Mouse (Mus musculus) intestine, embryonic 16.5 days (tissue): ENCODE results near the gene Safb. TPM values are rescaled to one million over a fixed set of nuclear protein-coding genes. Genes with fewer than 3 reads are reported as not detected.

Experiments used
- ATAC-seq: fragments of 200-750 bp; cut with Nextera tagmentation; 2 replicates; pipeline ENCODE4 v1.8.0; 2017; ENCODE audit warnings: moderate TSS enrichment, moderate library complexity
- H3K27ac ChIP-seq: fragments of 300-500 bp; sonication (generic); 2 replicates; pipeline ENCODE4 v1.5.1; 2014; ENCODE audit warnings: mild to moderate bottlenecking, low read length
- H3K27me3 ChIP-seq: fragments of 300-500 bp; sonication (generic); replicated peaks from 2 replicates; pipeline ENCODE4 v1.6.1; 2014; ENCODE audit warnings: low read length, control low read depth, mixed read lengths; ENCODE audit not compliant: control insufficient read depth, insufficient read depth
- H3K36me3 ChIP-seq: fragments of 300-500 bp; sonication (generic); 2 replicates; pipeline ENCODE4 v1.6.1; 2014; ENCODE audit warnings: low read length, control low read depth; ENCODE audit not compliant: control insufficient read depth, insufficient read depth
- H3K4me1 ChIP-seq: fragments of 300-500 bp; sonication (generic); 2 replicates; pipeline ENCODE4 v1.6.1; 2014; ENCODE audit warnings: low read length, control low read depth, mixed read lengths; ENCODE audit not compliant: control insufficient read depth, insufficient read depth
- H3K4me2 ChIP-seq: fragments of 300-500 bp; sonication (generic); 2 replicates; pipeline ENCODE4 v1.6.1; 2014; ENCODE audit warnings: low read depth, low read length, control low read depth
- H3K4me3 ChIP-seq: fragments of 300-500 bp; sonication (generic); 2 replicates; pipeline ENCODE4 v1.5.1; 2014; ENCODE audit warnings: mild to moderate bottlenecking, low read length
- H3K9ac ChIP-seq: fragments of 300-500 bp; sonication (generic); 2 replicates; pipeline ENCODE4 v1.6.1; 2014; ENCODE audit warnings: low read depth, low read length
- H3K9me3 ChIP-seq: fragments of 300-500 bp; sonication (generic); 2 replicates; pipeline ENCODE4 v1.6.1; 2016; ENCODE audit warnings: low read length, control low read depth; ENCODE audit not compliant: control insufficient read depth
- WGBS: fragments of 180-500 bp; shearing (Covaris S2); extraction: QIAGEN DNeasy Blood & Tissue Kit; methylation state at CpG from one replicate; pipeline ENCODE4 v1.1.7; 2014; 5-methylcytosine and 5-hydroxymethylcytosine counted together
- polyA plus RNA-seq: library from polyadenylated mRNA; unstranded; fragments of >200 nt; fragmentation: Nextera tagmentation; extraction: Ambion mirVana; gene quantifications from 2 replicates; pipeline ENCODE4 v1.2.1, GENCODE M21; 2015

Safb gene
- polyA plus RNA-seq, 1 experiment from 2014 or later = 76.2 TPM

GRCm38 (mm10) chr17:56558448-56558847 is 26.2 kb upstream of the Safb start:
- 26% methylated on average over 3 of the region's 3 CpGs for WGBS
- Histone ChIP-seq H3K36me3 (peaks cover 21% of the 10 kb centered on the region), H3K27ac (no peak overlapping the region), H3K4me3 (no peak overlapping the region), H3K4me2 (no peak overlapping the region), H3K4me1 (0 out of 2 replicates have a peak, but pooled peaks cover 3% of the 10 kb centered on the region), H3K27me3 (no peaks in the 10 kb centered on the region), H3K9me3 (no peaks in the 10 kb centered on the region), H3K9ac (no peak overlapping the region)
- 0 out of 2 replicates have a peak, but pooled peaks have one; percentile 19 for ATAC-seq

- WGBS = 72% methylated on average over 3 of the region's 3 CpGs
- H3K27ac ChIP-seq = no peak overlapping the region
- H3K4me1 ChIP-seq = 0 out of 2 replicates have a peak, but pooled peaks cover 3% of the 10 kb centered on the region
- no peak overlapping the region for H3K9ac ChIP-seq
- peaks cover 30% of the 10 kb centered on the region for H3K36me3 ChIP-seq
- ATAC-seq = no peak
- H3K4me2 ChIP-seq = no peak overlapping the region
- no peak overlapping the region for H3K4me3 ChIP-seq
- no peaks in the 10 kb centered on the region for H3K27me3 ChIP-seq
- no peaks in the 10 kb centered on the region for H3K9me3 ChIP-seq
Measured at GRCm38 (mm10) chr17:56559386-56559785, 25.2 kb upstream of the Safb start.

DNA sequence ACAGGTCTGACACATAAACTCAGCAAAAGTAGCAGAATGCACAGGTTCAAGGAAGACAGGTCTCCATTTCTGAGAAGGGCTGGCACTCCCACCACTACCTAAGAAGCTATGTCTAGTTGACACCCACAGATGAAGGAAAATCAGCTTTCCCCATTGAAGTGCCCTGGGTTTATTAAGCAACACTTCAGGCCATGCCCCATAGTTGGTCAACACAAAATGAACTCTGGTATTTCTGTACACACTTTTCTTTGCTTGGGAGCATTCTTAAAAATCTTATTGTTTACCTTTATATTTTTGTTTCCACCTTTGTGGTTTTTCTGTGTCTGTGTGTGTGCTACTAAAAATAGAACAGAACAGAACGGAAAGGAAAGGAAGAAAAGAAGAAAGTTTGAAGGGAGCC is 24.5 kb upstream of the Safb start:
- no peaks in the 10 kb centered on the region for H3K27me3 ChIP-seq
- 68% methylated on average over 1 of the region's 1 CpGs for WGBS
- no peaks in the 10 kb centered on the region for H3K4me1 ChIP-seq
- no peak overlapping the region for H3K27ac ChIP-seq
- no peak for ATAC-seq
- H3K4me3 ChIP-seq = no peak overlapping the region
- peaks cover 34% of the 10 kb centered on the region for H3K36me3 ChIP-seq
- H3K4me2 ChIP-seq = no peak overlapping the region
- no peak overlapping the region for H3K9ac ChIP-seq
- H3K9me3 ChIP-seq = no peaks in the 10 kb centered on the region

DNA sequence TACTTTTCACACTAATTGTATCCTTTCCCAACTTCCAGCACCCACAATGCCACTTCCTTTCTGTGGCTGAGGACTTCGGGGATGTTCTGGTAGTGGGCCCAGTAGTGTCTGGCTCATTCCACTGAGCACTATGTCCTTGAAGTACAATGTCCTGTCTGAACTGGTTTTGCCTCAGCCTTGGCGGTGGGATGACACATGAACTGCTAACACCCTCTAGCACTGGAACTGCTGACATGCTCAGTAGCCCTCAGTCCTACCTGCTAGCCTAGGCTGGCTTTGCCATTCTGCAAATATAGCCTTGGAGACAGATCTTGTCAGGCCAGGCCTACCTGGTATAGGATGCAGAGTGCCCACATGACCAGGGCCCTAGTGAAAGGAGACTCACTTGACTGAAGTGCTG is 22.8 kb upstream of the Safb start:
- WGBS = 95% methylated on average over 2 of the region's 2 CpGs
- H3K9me3 ChIP-seq = no peaks in the 10 kb centered on the region
- no peaks in the 10 kb centered on the region for H3K27me3 ChIP-seq
- no peak overlapping the region for H3K27ac ChIP-seq
- H3K4me1 ChIP-seq = no peaks in the 10 kb centered on the region
- peaks cover 49% of the 10 kb centered on the region for H3K36me3 ChIP-seq
- H3K4me3 ChIP-seq = no peak overlapping the region
- no peak for ATAC-seq
- H3K9ac ChIP-seq = no peak overlapping the region
- no peak overlapping the region for H3K4me2 ChIP-seq

- H3K36me3 ChIP-seq = peaks cover 73% of the 10 kb centered on the region
- H3K27ac ChIP-seq = no peak overlapping the region
- no peaks in the 10 kb centered on the region for H3K27me3 ChIP-seq
- H3K4me3 ChIP-seq = no peak overlapping the region
- ATAC-seq = no peak
- no peak overlapping the region for H3K4me2 ChIP-seq
- 92% methylated on average over 29 of the region's 29 CpGs for WGBS
- H3K4me1 ChIP-seq = no peaks in the 10 kb centered on the region
- H3K9ac ChIP-seq = no peak overlapping the region
- H3K9me3 ChIP-seq = no peaks in the 10 kb centered on the region
Measured at GRCm38 (mm10) chr17:56566293-56566692, 18.3 kb upstream of the Safb start.

GRCm38 (mm10) chr17:56566918-56567317 is 17.7 kb upstream of the Safb start:
- Histone ChIP-seq H3K9me3 (no peaks in the 10 kb centered on the region), H3K4me2 (no peak overlapping the region), H3K27me3 (no peaks in the 10 kb centered on the region), H3K36me3 (peaks cover 77% of the 10 kb centered on the region), H3K9ac (no peak overlapping the region), H3K27ac (no peak overlapping the region), H3K4me3 (no peak overlapping the region), H3K4me1 (no peaks in the 10 kb centered on the region)
- 92% methylated on average over 5 of the region's 5 CpGs for WGBS
- no peak for ATAC-seq

DNA sequence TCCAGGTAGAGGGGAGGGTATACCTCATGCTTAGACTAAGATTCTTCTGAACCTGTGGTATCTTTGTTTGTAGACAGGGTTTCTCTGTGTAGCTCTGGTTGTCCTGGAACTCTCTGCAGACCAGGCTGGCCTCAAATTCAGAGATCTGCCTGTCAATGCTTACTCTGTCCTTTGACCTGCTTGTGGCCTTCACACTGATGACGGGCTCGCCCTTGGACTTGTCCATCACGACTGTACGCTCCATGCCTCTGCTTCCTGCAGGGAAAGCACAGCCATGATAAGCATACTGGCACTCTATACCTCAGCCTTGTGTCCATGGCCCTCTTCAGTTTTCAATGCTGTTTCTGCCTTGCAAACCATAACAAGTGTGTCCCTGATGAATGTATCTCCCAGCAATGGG is 17.3 kb upstream of the Safb start:
- Histone ChIP-seq H3K27ac (no peak overlapping the region), H3K4me3 (no peak overlapping the region), H3K4me2 (no peak overlapping the region), H3K9ac (no peak overlapping the region), H3K27me3 (no peaks in the 10 kb centered on the region), H3K4me1 (peaks cover under 1% of the 10 kb centered on the region; the same call in 1 of the 2 replicates), H3K9me3 (no peaks in the 10 kb centered on the region), H3K36me3 (peaks cover 72% of the 10 kb centered on the region)
- WGBS = 91% methylated on average over 4 of the region's 4 CpGs
- ATAC-seq = no peak

DNA sequence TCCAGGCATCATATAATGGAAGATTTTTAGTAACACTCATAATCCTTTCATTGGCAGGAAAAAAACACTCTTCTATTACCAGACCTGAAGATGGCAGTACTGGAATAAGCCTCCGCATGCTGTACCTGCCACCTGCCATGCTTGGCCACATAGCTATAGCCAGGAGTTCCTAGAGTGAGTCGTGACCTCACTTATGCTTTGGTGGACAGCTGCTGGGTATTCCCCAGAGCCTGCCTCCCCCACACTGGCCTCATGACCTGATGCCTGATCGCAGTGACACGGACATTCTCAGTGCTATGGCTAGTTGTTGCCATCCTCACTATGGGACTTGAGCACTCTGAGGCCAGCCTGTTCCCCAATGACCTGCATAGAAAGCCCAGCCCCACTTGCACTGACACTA is 14.3 kb upstream of the Safb start:
- no peak for ATAC-seq
- Histone ChIP-seq H3K9ac (no peak overlapping the region), H3K4me3 (no peak overlapping the region), H3K4me1 (peaks cover 16% of the 10 kb centered on the region), H3K27ac (no peak overlapping the region), H3K36me3 (peaks cover 53% of the 10 kb centered on the region), H3K27me3 (no peaks in the 10 kb centered on the region), H3K9me3 (no peaks in the 10 kb centered on the region), H3K4me2 (no peak overlapping the region)
- WGBS = 86% methylated on average over 4 of the region's 4 CpGs

DNA sequence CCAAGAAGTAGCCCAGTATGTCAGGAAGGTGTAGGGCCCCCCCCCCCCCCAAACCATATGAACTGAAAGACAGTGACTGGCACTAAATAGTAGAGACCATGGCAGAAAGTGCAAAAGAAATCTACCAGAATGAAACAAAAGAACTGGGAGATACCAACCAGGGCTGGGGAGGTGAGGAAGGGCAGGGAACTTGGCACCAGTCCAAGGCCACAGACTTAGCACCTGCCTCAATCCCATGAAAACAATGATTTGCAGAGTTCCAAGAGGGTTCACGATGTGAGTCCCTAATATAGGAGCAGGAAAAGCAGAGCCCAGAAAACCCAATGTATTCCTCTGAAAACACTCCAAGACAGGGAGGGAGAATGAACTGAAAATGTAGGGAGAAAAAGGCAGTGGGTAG is 12.5 kb upstream of the Safb start:
- peaks cover 16% of the 10 kb centered on the region for H3K4me1 ChIP-seq
- no peaks in the 10 kb centered on the region for H3K27me3 ChIP-seq
- H3K4me2 ChIP-seq = no peak overlapping the region
- peaks cover 46% of the 10 kb centered on the region for H3K36me3 ChIP-seq
- no peak overlapping the region for H3K4me3 ChIP-seq
- no peaks in the 10 kb centered on the region for H3K9me3 ChIP-seq
- 55% methylated on average over 1 of the region's 1 CpGs for WGBS
- 0 out of 2 replicates have a peak overlapping the region, but pooled peaks have one; percentile 10 for H3K9ac ChIP-seq
- ATAC-seq = 0 out of 2 replicates have a peak, but pooled peaks have one; percentile 34
- 0 out of 2 replicates have a peak overlapping the region, but pooled peaks have one; percentile 38 for H3K27ac ChIP-seq

- Histone ChIP-seq H3K36me3 (peaks cover 43% of the 10 kb centered on the region), H3K9me3 (no peaks in the 10 kb centered on the region), H3K4me1 (peaks cover 16% of the 10 kb centered on the region), H3K4me2 (no peak overlapping the region), H3K27ac (peak overlapping the region; percentile 38; the same call in 1 of the 2 replicates), H3K4me3 (no peak overlapping the region), H3K27me3 (no peaks in the 10 kb centered on the region), H3K9ac (no peak overlapping the region)
- ATAC-seq = peak; percentile 49
- WGBS = 80% methylated on average over 3 of the region's 3 CpGs
Measured at GRCm38 (mm10) chr17:56572939-56573338, 11.7 kb upstream of the Safb start.
